Mouse (Mus musculus): ENCODE measurements at regions not wholly inside any gene's neighbourhood (a gene's known extent, or its start where the extent isn't known, plus 50 kb on each side); places are given as distances from the start of the nearest gene placed in this dataset.

DNA sequence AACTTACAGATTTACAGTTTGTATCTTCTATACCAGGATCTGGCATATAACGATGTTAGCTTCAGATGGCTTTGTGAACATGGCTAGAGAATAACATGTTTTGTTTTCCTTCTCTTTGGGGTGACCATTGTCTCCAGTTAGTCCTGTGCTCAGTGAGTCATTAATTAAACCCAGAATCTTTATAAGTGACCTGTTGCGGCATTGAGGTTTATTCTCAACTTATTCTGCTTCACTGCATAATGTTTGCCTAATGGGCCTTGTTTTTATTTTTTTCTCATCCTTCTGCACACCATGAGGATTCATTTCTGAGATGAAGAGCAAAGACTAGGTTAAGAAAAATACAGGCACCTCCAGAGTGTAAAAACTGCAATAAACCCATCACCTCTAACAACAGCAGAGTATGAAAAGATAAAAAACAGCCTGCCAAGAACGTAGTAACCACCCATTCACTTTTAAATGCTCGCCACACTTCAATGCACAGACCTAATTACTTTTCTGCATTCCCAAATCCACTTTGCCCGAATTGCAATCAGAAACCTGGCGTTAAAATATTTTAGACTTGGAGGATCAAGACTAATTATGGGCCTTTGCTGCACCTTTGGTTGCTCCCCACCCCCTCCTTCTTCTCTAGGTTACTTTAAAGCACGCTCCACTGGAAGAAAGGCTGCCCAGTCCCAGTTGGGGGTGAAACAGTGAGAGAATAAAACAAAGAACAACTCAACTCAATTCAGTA, 381.5 kb upstream of the Nr2f1 start:
- DNase-seq (ENCODE audit: low read depth): no peak

DNA sequence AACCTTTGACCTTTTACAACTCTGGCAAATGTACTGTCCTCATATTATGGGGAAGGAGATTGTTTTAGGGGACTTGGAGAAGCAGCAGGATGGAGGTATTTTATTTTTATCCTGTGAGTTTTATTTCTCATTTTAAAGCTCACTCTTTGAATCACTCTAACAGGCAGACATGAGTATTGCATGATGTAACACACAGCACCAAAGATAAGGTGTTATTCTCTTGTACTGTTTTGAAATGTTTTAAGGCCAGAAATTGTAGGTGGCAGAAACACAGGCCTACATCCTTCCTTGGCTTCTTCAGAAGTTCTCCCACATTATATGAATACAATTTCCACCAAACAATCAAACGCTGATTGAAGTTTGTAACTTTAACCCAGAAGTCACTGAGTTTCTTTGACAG, 377.9 kb upstream of the Nr2f1 start:
- no peak for DNase-seq (ENCODE audit: low read depth)

DNA sequence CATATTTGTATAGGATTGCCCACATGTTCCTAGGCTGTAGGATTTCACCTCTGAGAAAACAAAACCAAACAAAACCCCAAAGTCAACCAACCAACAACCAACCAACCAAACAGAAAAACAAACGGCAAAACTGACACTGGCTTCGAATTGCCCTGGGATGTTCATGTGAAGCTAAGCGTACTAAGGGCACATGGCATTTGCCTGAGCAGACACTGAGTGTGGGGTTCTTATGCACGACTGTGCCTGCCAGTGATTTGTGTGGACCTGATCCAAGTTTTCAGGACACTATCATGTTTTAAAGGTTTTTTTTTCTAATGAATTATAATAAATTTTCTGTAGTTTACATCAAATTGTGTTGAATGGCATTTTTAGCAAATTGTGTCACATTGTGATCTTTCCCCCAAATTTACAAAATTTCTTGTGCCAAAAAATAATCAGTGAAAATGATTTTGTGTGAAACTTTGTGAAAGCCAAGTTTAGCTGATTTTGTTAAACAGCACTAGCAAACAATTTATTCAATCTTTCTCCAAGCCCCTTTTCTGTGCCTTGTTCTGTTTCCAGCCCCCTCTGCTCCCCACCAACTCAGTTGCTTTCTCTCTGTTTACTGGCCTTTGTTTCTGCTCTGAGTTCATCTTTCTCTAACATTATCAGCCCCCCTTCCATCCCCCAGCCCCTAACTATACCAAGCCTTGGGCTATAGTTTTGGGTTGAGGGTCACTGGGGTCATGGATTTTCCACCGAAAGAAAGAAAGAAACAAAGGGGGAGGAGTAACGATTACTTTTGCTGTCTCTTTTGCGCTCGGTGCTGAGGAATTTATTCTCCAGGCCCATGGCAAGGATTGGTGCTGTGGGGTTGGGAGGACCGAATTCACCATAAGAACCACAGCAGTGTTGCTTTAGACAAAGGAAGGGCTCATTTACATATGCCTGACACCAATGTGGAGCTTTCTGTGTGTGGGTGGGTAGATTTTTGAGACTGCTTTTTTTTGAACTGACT, 377.0 kb upstream of the Nr2f1 start:
- no peak for DNase-seq (ENCODE audit: low read depth)

- DNase-seq (ENCODE audit: low read depth): no peak
Measured at GRCm38 (mm10) chr13:78571093-78571492, 371.5 kb upstream of the Nr2f1 start.

- no peak for DNase-seq (ENCODE audit: low read depth)
Measured at GRCm38 (mm10) chr13:78524446-78524937, 324.9 kb upstream of the Nr2f1 start.

DNA sequence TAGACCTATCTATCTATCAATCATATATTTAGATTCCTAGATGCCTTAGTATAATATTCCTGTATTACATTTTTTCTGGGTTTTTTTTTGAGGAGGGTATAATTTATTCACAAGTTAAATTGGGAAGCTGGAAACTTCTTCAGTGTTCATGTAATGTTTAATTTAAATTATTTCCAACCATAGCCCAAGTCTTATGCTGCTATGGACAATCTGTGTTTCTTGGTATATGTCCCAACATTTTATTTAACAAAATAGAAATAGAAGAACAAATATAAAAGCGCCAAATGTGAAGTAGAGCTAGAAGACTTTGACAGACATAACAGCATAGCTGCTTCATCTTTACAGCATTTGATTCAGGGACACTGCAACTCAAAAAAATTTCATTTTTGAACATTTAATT, 321.2 kb upstream of the Nr2f1 start:
- DNase-seq (ENCODE audit: low read depth): no peak

DNA sequence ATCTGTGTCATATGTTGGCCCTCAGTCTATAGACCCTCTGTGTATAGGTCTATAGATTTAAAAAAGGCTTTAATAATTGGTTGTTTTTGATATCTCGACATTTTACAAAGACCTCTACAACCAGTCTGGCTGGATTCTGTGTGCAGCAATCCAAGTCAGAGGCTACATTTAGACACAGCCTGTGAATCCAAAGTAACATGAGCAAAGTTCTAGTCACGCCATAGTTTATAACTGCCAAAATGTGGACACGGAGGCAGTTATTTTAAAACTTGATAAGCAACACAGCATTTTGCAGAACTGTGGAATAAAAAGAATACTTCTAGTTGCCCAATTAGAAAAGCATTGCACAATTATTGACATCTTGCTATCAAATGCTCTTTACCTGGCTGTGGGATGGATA, 320.6 kb upstream of the Nr2f1 start:
- DNase-seq (ENCODE audit: low read depth): no peak

GRCm38 (mm10) chr13:78500551-78500950, 301.0 kb upstream of the Nr2f1 start:
- DNase-seq (ENCODE audit: low read depth): no peak

DNA sequence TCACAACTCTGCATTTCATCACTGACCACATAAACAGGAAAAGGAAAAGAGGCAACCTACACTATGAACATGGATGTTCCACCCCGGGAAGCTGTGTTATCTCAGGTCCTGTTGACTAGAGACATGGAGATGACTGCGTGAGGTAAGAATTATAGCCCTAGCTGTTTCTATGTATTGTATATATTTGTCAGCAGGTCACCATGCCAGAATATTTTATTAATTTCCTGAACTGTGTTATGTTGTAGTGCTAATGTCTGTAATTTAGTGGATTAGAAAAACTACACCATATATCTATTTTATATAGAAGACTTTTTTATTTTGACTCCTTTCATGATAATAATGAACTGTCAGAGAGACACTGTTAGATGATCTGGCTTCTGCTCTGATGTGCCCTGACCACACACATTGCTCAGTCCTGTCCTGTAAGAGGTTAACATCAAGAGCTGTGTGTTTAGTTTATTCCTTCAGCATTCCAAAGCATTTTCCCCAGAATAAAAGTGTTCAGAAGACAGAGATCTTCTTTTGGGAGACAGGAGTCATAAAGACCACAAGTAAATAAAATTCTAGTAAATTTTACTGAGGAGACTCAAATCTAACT, 284.3 kb upstream of the Nr2f1 start:
- DNase-seq (ENCODE audit: low read depth): no peak

GRCm38 (mm10) chr13:78482929-78483759, 283.6 kb upstream of the Nr2f1 start:
- peak; percentile 89 for DNase-seq (ENCODE audit: low read depth)

DNA sequence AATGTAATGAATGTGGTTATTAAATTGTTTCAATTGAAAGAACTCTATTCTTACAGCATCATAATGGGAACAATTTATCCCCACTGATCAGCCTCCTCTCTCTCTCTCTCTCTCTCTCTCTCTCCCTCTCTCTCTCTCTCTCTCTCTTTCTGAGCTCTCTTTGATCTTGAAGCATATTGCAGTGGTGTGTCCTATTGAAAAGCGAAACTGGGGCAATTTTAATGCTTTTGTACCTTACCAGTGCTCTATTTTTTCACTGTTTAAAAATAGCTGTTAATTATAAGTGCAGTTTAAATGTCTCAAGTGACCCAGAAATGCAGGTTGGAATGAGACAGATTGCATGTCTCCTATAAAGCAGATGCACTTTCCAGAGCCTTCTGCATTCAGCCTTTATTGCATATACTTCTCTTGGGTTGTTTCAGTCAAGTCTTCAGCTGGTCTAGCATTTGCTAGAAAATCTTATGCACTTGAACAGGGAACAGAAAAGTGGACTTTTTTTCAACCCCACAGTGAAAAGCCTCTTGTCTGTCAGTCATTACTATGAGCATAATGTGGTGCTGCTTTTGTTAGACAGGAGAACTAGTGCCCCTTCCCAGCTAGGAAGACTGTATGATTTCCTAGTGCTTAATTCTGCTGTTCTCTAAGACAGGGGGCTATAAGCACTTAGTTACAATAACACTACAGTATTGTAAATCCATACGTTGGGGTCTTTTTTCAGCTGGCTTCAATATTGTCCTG, 251.9 kb upstream of the Nr2f1 start:
- DNase-seq (ENCODE audit: low read depth): no peak

DNA sequence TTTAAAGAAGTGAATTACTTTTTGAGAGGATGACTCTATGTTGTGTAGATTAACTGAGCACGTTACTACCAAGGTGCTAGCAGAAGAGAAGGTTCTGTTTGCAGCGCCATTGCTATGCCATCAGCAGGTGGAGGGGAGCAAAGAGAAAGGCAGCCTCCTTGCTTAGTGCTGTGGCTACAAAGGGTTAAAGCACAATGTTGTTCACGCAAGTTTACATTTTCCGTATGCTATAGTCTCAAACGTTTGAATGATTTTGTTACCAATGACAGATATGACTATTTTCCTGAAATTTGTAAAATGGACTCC, 247.1 kb upstream of the Nr2f1 start:
- no peak for DNase-seq (ENCODE audit: low read depth)

GRCm38 (mm10) chr13:78445891-78446725, 246.6 kb upstream of the Nr2f1 start:
- no peak for DNase-seq (ENCODE audit: low read depth)

DNA sequence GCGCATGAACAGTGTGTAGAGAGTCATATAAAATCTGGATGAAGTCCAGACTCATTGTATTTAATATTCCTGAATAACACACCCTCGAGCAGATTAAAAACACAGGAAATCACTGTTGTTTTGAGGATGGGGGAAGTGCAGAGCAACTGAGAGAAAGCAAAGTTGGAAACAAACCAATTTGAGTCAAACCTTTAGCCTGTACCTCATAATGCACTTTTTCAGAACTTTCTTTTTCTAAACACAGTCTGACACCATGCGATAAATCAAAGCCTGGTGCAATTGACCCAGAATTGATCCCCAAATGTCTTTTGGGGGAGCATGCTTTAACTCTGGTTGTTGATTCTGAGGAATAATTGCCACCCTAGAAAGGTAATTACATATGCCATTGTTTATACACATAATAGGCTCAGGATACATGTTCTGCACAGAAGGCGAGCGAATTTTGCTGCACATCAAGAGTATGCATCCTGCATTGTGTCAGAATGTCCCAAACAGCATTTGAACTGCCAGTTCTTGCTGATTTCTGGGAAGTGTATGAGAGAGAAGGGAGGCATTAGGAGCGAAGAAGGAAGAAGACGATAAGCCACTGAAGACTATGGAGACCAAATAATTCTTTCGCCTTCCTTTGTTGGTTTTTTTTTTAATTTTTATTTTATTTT, 245.3 kb upstream of the Nr2f1 start:
- no peak for DNase-seq (ENCODE audit: low read depth)

- no peak for DNase-seq (ENCODE audit: low read depth)
Measured at GRCm38 (mm10) chr13:78428469-78428868, 228.9 kb upstream of the Nr2f1 start.

GRCm38 (mm10) chr13:78428084-78428445, 228.5 kb upstream of the Nr2f1 start:
- DNase-seq (ENCODE audit: low read depth): no peak

GRCm38 (mm10) chr13:78427141-78428083, 227.9 kb upstream of the Nr2f1 start:
- no peak for DNase-seq (ENCODE audit: low read depth)

GRCm38 (mm10) chr13:78426306-78426921, 226.9 kb upstream of the Nr2f1 start:
- no peak for DNase-seq (ENCODE audit: low read depth)

Measured in 416B (cell line).